In the genomic region with DNA sequence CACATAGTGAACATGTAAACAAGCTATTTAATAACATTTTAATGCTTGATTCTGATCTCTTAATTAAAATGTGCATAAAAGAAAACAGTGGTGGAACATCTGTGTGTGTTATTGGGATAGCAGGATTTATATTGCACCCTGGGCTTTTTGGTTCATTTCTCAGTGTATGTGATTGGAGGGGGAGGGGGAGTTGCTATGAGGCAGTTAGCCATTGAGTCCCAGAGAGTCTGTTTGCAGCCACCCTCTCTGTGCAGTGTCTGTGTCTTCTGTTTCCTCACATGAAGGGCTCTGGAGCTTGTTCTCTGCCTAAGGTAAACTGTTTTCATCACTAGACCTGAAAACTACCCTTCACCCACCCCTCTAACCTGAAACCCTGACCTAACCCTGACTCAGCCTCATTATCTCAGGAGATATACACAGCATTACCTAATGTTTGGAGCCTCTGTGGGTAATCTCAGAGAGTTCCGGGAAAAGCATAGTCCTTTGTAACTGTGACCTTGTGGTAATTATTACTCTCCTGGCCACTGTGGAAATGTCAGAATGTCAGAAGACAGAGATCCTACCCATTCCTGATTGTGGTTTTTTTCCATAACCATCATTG, we compare ENCODE assay signal across 12 mouse cellular contexts.
A peak's percentile ranks its signal among the peaks of the same experiment; 100 is the strongest.
DNase-seq lines count a peak whose midpoint lies in the region; ATAC-seq and TF ChIP-seq lines count a peak whose summit lies in the region.
"Had no signal": no experiment of that assay in that cellular context is flagged by ENCODE, and none has a peak within 500 bp of the region (broad histone marks: within the 10 kb centered on the region; RNA-seq: fewer than 3 reads in every experiment).

No protein-coding gene starts in this region.

- no peak overlapping the region for H3K4me3 ChIP-seq in brown adipose tissue, adult 24 weeks (ENCODE audit: insufficient read depth, low read depth, low read length)
- H3K4me3 ChIP-seq in hindbrain, embryonic 15.5 days = no peak overlapping the region
- H3K4me3 ChIP-seq in midbrain, embryonic 13.5 days (replicated peaks) = no peak overlapping the region
- H3K4me3 ChIP-seq in lung, postnatal 0 days (ENCODE audit: low read depth, low read length) = no peak overlapping the region
- H3K4me3 ChIP-seq: myocyte had no signal

- H3K9me3 ChIP-seq in hindbrain, embryonic 15.5 days = no peaks in the 10 kb centered on the region
- H3K9me3 ChIP-seq in midbrain, embryonic 13.5 days = no peaks in the 10 kb centered on the region
- H3K9me3 ChIP-seq in lung, postnatal 0 days (ENCODE audit: low read length) = no peaks in the 10 kb centered on the region

- H3K36me3 ChIP-seq in hindbrain, embryonic 15.5 days = no peaks in the 10 kb centered on the region
- H3K36me3 ChIP-seq in midbrain, embryonic 13.5 days = no peaks in the 10 kb centered on the region
- H3K36me3 ChIP-seq in lung, postnatal 0 days (ENCODE audit: insufficient read depth, low read length) = no peaks in the 10 kb centered on the region

- DNase-seq in brain, embryonic 14.5 days (ENCODE audit: low read depth) = peak; percentile 54
- DNase-seq in left cerebral cortex, adult 8-10 months (ENCODE audit: low spot score in 2 of 2) = no peak
- DNase-seq in spleen, postnatal 14 days (ENCODE audit: low spot score in 2 of 2) = no peak
- no peak for DNase-seq in lung, postnatal 0 days (ENCODE audit: low spot score)
- DNase-seq: cerebellum, adult 9-10 months; gastrocnemius, postnatal 25 days; lung, postnatal 14 days; right cerebral cortex, postnatal 14 days had no signal

- TF ChIP-seq POLR2A in brain, embryonic 14.5 days (IDR thresholded peaks at IDR 0.05; ENCODE audit: borderline replicate concordance, extremely low read depth, insufficient read depth, insufficient read length, poor library complexity, severe bottlenecking) = no peak

- peaks cover 6% of the 10 kb centered on the region for H3K4me1 ChIP-seq in brown adipose tissue, adult 24 weeks (ENCODE audit: control insufficient read depth, insufficient read depth, insufficient read length, low read length)
- no peaks in the 10 kb centered on the region for H3K4me1 ChIP-seq in hindbrain, embryonic 15.5 days (replicated peaks)
- peaks cover 12% of the 10 kb centered on the region for H3K4me1 ChIP-seq in midbrain, embryonic 13.5 days (replicated peaks)
- H3K4me1 ChIP-seq in lung, postnatal 0 days (ENCODE audit: insufficient read depth, low read depth, low read length) = no peaks in the 10 kb centered on the region

- ATAC-seq in hindbrain, embryonic 15.5 days (ENCODE audit: low FRiP score, low read depth) = no peak
- peak; percentile 62 for ATAC-seq in midbrain, embryonic 13.5 days
- ATAC-seq in lung, postnatal 0 days = no peak

- no peak overlapping the region for H3K9ac ChIP-seq in hindbrain, embryonic 15.5 days
- H3K9ac ChIP-seq in midbrain, embryonic 13.5 days (replicated peaks) = no peak overlapping the region
- H3K9ac ChIP-seq in lung, postnatal 0 days (replicated peaks; ENCODE audit: low read depth) = no peak overlapping the region

- TF ChIP-seq CTCF in brain, embryonic 14.5 days (IDR thresholded peaks at IDR 0.05; ENCODE audit: borderline replicate concordance, extremely low read depth, insufficient read depth, insufficient read length) = no peak
- TF ChIP-seq CTCF in lung, postnatal 0 days (IDR thresholded peaks at IDR 0.05) = no peak

- peak overlapping the region; percentile 53; the same call in 1 of the 2 replicates for H3K27ac ChIP-seq in brown adipose tissue, adult 24 weeks (replicated peaks; ENCODE audit: low read depth, low read length)
- H3K27ac ChIP-seq in hindbrain, embryonic 15.5 days (replicated peaks) = peak overlapping the region; percentile 40; the same call in 1 of the 2 replicates
- H3K27ac ChIP-seq in midbrain, embryonic 13.5 days = peak overlapping the region; percentile 65
- H3K27ac ChIP-seq in lung, postnatal 0 days (ENCODE audit: low read length) = no peak overlapping the region

- WGBS in hindbrain, embryonic 15.5 days = 46% methylated on average over 1 of the region's 1 CpGs
- WGBS in midbrain, embryonic 13.5 days = 44% methylated on average over 1 of the region's 1 CpGs
- WGBS in lung, postnatal 0 days = 58% methylated on average over 1 of the region's 1 CpGs

- H3K27me3 ChIP-seq in hindbrain, embryonic 15.5 days = no peaks in the 10 kb centered on the region
- no peaks in the 10 kb centered on the region for H3K27me3 ChIP-seq in midbrain, embryonic 13.5 days
- no peaks in the 10 kb centered on the region for H3K27me3 ChIP-seq in lung, postnatal 0 days (replicated peaks; ENCODE audit: insufficient read depth, low read length)

- no peak overlapping the region for H3K4me2 ChIP-seq in hindbrain, embryonic 15.5 days
- H3K4me2 ChIP-seq in midbrain, embryonic 13.5 days (replicated peaks) = no peak overlapping the region
- H3K4me2 ChIP-seq in lung, postnatal 0 days (replicated peaks; ENCODE audit: low read depth, low read length) = no peak overlapping the region

- TF ChIP-seq EP300 in lung, postnatal 0 days (IDR thresholded peaks at IDR 0.05) = no peak
